Mouse (Mus musculus) layer of hippocampus, adult 18-20 months (tissue): ENCODE measurements around the gene Mrgprf. TPM values are rescaled to one million over a fixed set of nuclear protein-coding genes. Genes with fewer than 3 reads are reported as not detected.

Source experiments
- DNase-seq, 2 experiments: peaks; one replicate each; pipeline ENCODE4 v3.0.0; 2022; ENCODE audit warnings: low spot score in 2 of 2
- total RNA-seq, 2 experiments: library from RNA; stranded (reverse); gene quantifications; 2 replicates each; pipeline ENCODE4 v1.2.3; 2021

Gene Mrgprf
- total RNA-seq, 2 experiments from 2014 or later: 0.76 to 0.79 TPM

- DNase-seq: peak in 1 of 2 experiments; percentile 40
Observed at GRCm38 (mm10) chr7:145334428-145335027, 33.9 kb downstream of the Mrgprf start.

GRCm38 (mm10) chr7:145335199-145335598 lies 34.6 kb downstream of the Mrgprf start:
- no peak for DNase-seq

GRCm38 (mm10) chr7:145335616-145336332 lies 35.1 kb downstream of the Mrgprf start:
- no peak for DNase-seq

GRCm38 (mm10) chr7:145337889-145338288 lies 37.3 kb downstream of the Mrgprf start:
- DNase-seq: no peak

- DNase-seq: no peak
Observed at GRCm38 (mm10) chr7:145340248-145340904, 39.7 kb downstream of the Mrgprf start.

Other genes starting within 250 kb of the Mrgprf start
- 1 to 10 TPM in 1 of 2 experiments, under 1 TPM in 1; 0.37 to 1.2 TPM for gene 1810010D01Rik, start 92.7 kb upstream of the Mrgprf start, total RNA-seq
- gene Tpcn2, start 16.8 kb upstream of the Mrgprf start, total RNA-seq: 1 to 10 TPM; 5.8 to 6.4 TPM
- not detected for gene Mrgprd, start 14.0 kb downstream of the Mrgprf start, total RNA-seq